Mouse (Mus musculus) kidney, embryonic 14.5 days (tissue): Measurements from ENCODE around the gene Lgals4. TPM values are rescaled to one million over a fixed set of nuclear protein-coding genes. Genes with fewer than 3 reads are reported as not detected.

ENCODE experiments used
- ATAC-seq: fragments of 200-750 bp; cut with Nextera tagmentation; 2 replicates; pipeline ENCODE4 v1.8.0; 2017; ENCODE audit warnings: moderate number of reproducible peaks, mild to moderate bottlenecking, moderate TSS enrichment, moderate library complexity; ENCODE audit not compliant: low FRiP score, low TSS enrichment
- H3K27ac ChIP-seq: fragments of 300-500 bp; sonication (generic); 2 replicates; pipeline ENCODE4 v1.5.1; 2014; ENCODE audit warnings: low read depth, mild to moderate bottlenecking, low read length, moderate library complexity, mixed read lengths
- H3K27me3 ChIP-seq: fragments of 300-500 bp; sonication (generic); 2 replicates; pipeline ENCODE4 v1.6.1; 2014; ENCODE audit warnings: mild to moderate bottlenecking, low read length; ENCODE audit not compliant: control insufficient read depth, insufficient read depth
- H3K36me3 ChIP-seq: fragments of 300-500 bp; sonication (generic); 2 replicates; pipeline ENCODE4 v1.6.1; 2014; ENCODE audit warnings: low read length, mixed read lengths; ENCODE audit not compliant: control insufficient read depth, insufficient read depth
- H3K4me1 ChIP-seq: fragments of 300-500 bp; sonication (generic); 2 replicates; pipeline ENCODE4 v1.6.1; 2014; ENCODE audit warnings: low read length, mixed read lengths; ENCODE audit not compliant: control insufficient read depth, insufficient read depth
- H3K4me2 ChIP-seq: fragments of 300-500 bp; sonication (generic); replicated peaks from 2 replicates; pipeline ENCODE4 v1.6.1; 2014; ENCODE audit warnings: low read depth, mild to moderate bottlenecking, low read length
- H3K4me3 ChIP-seq: fragments of 300-500 bp; sonication (generic); 2 replicates; pipeline ENCODE4 v1.5.1; 2014; ENCODE audit warnings: mild to moderate bottlenecking, low read length
- H3K9ac ChIP-seq: fragments of 300-500 bp; sonication (generic); 2 replicates; pipeline ENCODE4 v1.6.1; 2014; ENCODE audit warnings: low read depth, mild to moderate bottlenecking, low read length, moderate library complexity
- H3K9me3 ChIP-seq: fragments of 300-500 bp; sonication (generic); 2 replicates; pipeline ENCODE4 v1.6.1; 2016; ENCODE audit warnings: low read length; ENCODE audit not compliant: control insufficient read depth
- WGBS: fragments of 180-500 bp; shearing (Covaris S2); extraction: QIAGEN DNeasy Blood & Tissue Kit; methylation state at CpG from one replicate; pipeline ENCODE4 v1.1.7; 2014; 5-methylcytosine and 5-hydroxymethylcytosine counted together
- polyA plus RNA-seq: library from polyadenylated mRNA; unstranded; fragments of >200 nt; fragmentation: Nextera tagmentation; extraction: Ambion mirVana; gene quantifications from 2 replicates; pipeline ENCODE4 v1.2.1, GENCODE M21; 2014

The Lgals4 gene
- polyA plus RNA-seq, 1 experiment from 2014 or later, result 3.9 TPM

DNA sequence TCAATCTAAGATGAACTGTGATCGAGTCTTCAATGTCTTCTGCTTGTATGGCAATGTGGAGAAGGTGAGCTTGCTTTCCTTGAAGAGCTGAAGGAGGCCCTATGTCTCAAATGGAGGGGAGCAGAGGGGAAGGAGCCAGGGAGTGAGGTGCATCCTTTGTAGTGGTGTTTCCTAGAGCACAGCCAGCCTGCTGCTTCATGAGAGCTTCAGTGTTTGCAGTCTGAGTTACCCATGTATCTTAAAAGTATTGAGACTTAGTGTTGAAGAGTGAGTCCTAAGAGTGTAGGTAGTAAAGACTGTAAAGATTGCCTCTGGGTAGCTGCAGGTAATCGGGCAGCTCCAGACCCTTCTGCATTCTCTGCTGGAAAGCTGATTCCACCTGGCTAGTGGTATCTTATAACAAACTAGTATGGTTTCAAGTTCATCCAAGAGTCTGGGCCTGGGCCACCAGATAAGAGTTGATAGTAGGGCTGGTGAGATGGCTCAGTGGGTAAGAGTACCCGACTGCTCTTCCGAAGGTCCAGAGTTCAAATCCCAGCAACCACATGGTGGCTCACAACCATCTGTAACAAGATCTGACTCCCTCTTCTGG lies 14.7 kb upstream of the Lgals4 start:
- WGBS, result 89% methylated on average over 4 of the region's 4 CpGs
- Histone ChIP-seq H3K9ac (no peak overlapping the region), H3K9me3 (no peaks in the 10 kb centered on the region), H3K27ac (no peak overlapping the region), H3K4me1 (peaks cover 20% of the 10 kb centered on the region), H3K4me2 (no peak overlapping the region), H3K36me3 (peaks cover 90% of the 10 kb centered on the region), H3K4me3 (no peak overlapping the region), H3K27me3 (no peaks in the 10 kb centered on the region)
- ATAC-seq, result no peak

DNA sequence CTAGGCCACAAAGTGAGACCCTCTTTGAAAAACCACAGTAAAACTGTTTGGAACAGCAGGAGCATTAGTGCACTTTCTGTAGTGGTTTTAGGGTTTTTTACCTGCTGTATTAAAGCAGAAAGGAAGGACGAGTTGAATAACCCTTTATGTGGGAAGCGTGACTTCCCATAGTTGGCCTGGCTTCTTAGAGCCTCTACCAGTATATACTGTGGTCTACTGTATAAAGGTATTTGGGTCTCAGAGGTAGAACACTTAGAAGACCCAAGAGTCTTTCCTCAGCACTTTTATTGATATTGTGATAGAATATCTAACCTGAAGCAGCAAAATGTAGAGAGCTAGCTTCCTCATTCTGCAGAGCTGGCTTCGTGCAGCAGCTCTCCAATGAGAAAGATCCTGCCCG lies 14.1 kb upstream of the Lgals4 start:
- Histone ChIP-seq H3K9me3 (no peaks in the 10 kb centered on the region), H3K36me3 (peaks cover 84% of the 10 kb centered on the region), H3K27ac (no peak overlapping the region), H3K4me2 (no peak overlapping the region), H3K27me3 (no peaks in the 10 kb centered on the region), H3K4me1 (peaks cover 17% of the 10 kb centered on the region), H3K4me3 (no peak overlapping the region), H3K9ac (no peak overlapping the region)
- no peak for ATAC-seq
- WGBS, result 88% methylated on average over 4 of the region's 4 CpGs

GRCm38 (mm10) chr7:28820358-28821260 lies 13.0 kb upstream of the Lgals4 start:
- Histone ChIP-seq H3K4me1 (peaks cover 10% of the 10 kb centered on the region), H3K9ac (no peak overlapping the region), H3K27me3 (no peaks in the 10 kb centered on the region), H3K4me3 (no peak overlapping the region), H3K36me3 (peaks cover 73% of the 10 kb centered on the region), H3K9me3 (no peaks in the 10 kb centered on the region), H3K27ac (no peak overlapping the region), H3K4me2 (no peak overlapping the region)
- WGBS, result 69% methylated on average over 12 of the region's 12 CpGs
- no peak for ATAC-seq

- H3K9me3 ChIP-seq, result no peaks in the 10 kb centered on the region
- peaks cover 66% of the 10 kb centered on the region for H3K36me3 ChIP-seq
- peak overlapping the region; percentile 4; the same call in 1 of the 2 replicates for H3K9ac ChIP-seq
- peaks cover 7% of the 10 kb centered on the region for H3K4me1 ChIP-seq
- H3K4me3 ChIP-seq, result no peak overlapping the region
- 68% methylated on average over 10 of the region's 10 CpGs for WGBS
- H3K27ac ChIP-seq, result no peak overlapping the region; the same call in 1 of the 2 replicates
- H3K27me3 ChIP-seq, result no peaks in the 10 kb centered on the region
- ATAC-seq, result no peak
- no peak overlapping the region for H3K4me2 ChIP-seq
These were observed 12.3 kb upstream of the Lgals4 start for GRCm38 (mm10) chr7:28821261-28821831.

GRCm38 (mm10) chr7:28822556-28822955 lies 11.1 kb upstream of the Lgals4 start:
- no peak overlapping the region for H3K27ac ChIP-seq
- WGBS, result 69% methylated on average over 1 of the region's 1 CpGs
- no peak overlapping the region for H3K4me3 ChIP-seq
- H3K4me2 ChIP-seq, result no peak overlapping the region
- H3K4me1 ChIP-seq, result no peaks in the 10 kb centered on the region
- peaks cover 54% of the 10 kb centered on the region for H3K36me3 ChIP-seq
- no peaks in the 10 kb centered on the region for H3K27me3 ChIP-seq
- H3K9me3 ChIP-seq, result no peaks in the 10 kb centered on the region
- no peak for ATAC-seq
- no peak overlapping the region for H3K9ac ChIP-seq

GRCm38 (mm10) chr7:28822993-28823903 lies 10.4 kb upstream of the Lgals4 start:
- Histone ChIP-seq H3K9ac (peak overlapping the region; percentile 28; the same call in 1 of the 2 replicates), H3K27ac (peak overlapping the region; percentile 30; the same call in 1 of the 2 replicates), H3K36me3 (peaks cover 47% of the 10 kb centered on the region), H3K9me3 (no peaks in the 10 kb centered on the region), H3K27me3 (no peaks in the 10 kb centered on the region), H3K4me2 (no peak overlapping the region), H3K4me1 (no peaks in the 10 kb centered on the region), H3K4me3 (no peak overlapping the region)
- WGBS, result 59% methylated on average over 10 of the region's 10 CpGs
- ATAC-seq, result no peak

GRCm38 (mm10) chr7:28823932-28824331 lies 9.7 kb upstream of the Lgals4 start:
- H3K9ac ChIP-seq, result peak overlapping the region; percentile 28; the same call in 1 of the 2 replicates
- peak overlapping the region; percentile 87; the same call in 1 of the 2 replicates for H3K27ac ChIP-seq
- H3K9me3 ChIP-seq, result no peaks in the 10 kb centered on the region
- ATAC-seq, result no peak
- no peak overlapping the region for H3K4me3 ChIP-seq
- WGBS, result 48% methylated on average over 2 of the region's 2 CpGs
- H3K27me3 ChIP-seq, result no peaks in the 10 kb centered on the region
- H3K4me1 ChIP-seq, result no peaks in the 10 kb centered on the region
- H3K4me2 ChIP-seq, result no peak overlapping the region
- peaks cover 40% of the 10 kb centered on the region for H3K36me3 ChIP-seq

GRCm38 (mm10) chr7:28824941-28825685 lies 8.5 kb upstream of the Lgals4 start, which contains the start of gene Ech1:
Ech1 (plus strand) TSS chr7:28825217.
- Histone ChIP-seq H3K9me3 (peaks cover 2% of the 10 kb centered on the region; the same call in 1 of the 2 replicates), H3K4me1 (no peaks in the 10 kb centered on the region), H3K27me3 (no peaks in the 10 kb centered on the region), H3K4me2 (peak within 1 kb of the TSS; percentile 53), H3K27ac (peak within 1 kb of the TSS; percentile 87), H3K9ac (peak within 1 kb of the TSS; percentile 66), H3K36me3 (peaks cover 34% of the 10 kb centered on the region), H3K4me3 (peak within 1 kb of the TSS; percentile 45)
- ATAC-seq, result peak; percentile 72
- WGBS, result 3% methylated on average over 33 of the region's 33 CpGs
